Mouse (Mus musculus) hindbrain, embryonic 15.5 days (tissue): ENCODE data around the gene Eif5. TPM values are rescaled to one million over a fixed set of nuclear protein-coding genes. Genes with fewer than 3 reads are reported as not detected.
A peak's percentile ranks its signal among the peaks of the same experiment; 100 is the strongest.

ENCODE experiments used
- ATAC-seq: fragments of 200-750 bp; cut with Nextera tagmentation; 2 replicates; pipeline ENCODE4 v1.8.0; 2017; ENCODE audit warnings: low read depth, moderate number of reproducible peaks, moderate TSS enrichment; ENCODE audit not compliant: low FRiP score
- H3K27ac ChIP-seq: fragments of 300-500 bp; sonication (generic); replicated peaks from 2 replicates; pipeline ENCODE4 v1.5.1; 2015; ENCODE audit warnings: mild to moderate bottlenecking, inconsistent platforms
- H3K27me3 ChIP-seq: fragments of 300-500 bp; sonication (generic); 2 replicates; pipeline ENCODE4 v1.6.1; 2015; ENCODE audit warnings: control low read depth, inconsistent platforms
- H3K36me3 ChIP-seq: fragments of 300-500 bp; sonication (generic); 2 replicates; pipeline ENCODE4 v1.6.1; 2015; ENCODE audit warnings: control low read depth, inconsistent platforms
- H3K4me1 ChIP-seq: fragments of 300-500 bp; sonication (generic); replicated peaks from 2 replicates; pipeline ENCODE4 v1.6.1; 2015; ENCODE audit warnings: control low read depth, inconsistent platforms
- H3K4me2 ChIP-seq: fragments of 300-500 bp; sonication (generic); 2 replicates; pipeline ENCODE4 v1.6.1; 2015; ENCODE audit warnings: moderate library complexity, mild to moderate bottlenecking, inconsistent platforms
- H3K4me3 ChIP-seq: fragments of 300-500 bp; sonication (generic); 2 replicates; pipeline ENCODE4 v1.5.1; 2015; ENCODE audit warnings: mild to moderate bottlenecking, inconsistent platforms
- H3K9ac ChIP-seq: fragments of 300-500 bp; sonication (generic); 2 replicates; pipeline ENCODE4 v1.6.1; 2015; ENCODE audit warnings: inconsistent platforms
- H3K9me3 ChIP-seq: fragments of 300-500 bp; sonication (generic); 2 replicates; pipeline ENCODE4 v1.6.1; 2016; ENCODE audit warnings: control low read depth, inconsistent platforms
- WGBS: fragments of 180-500 bp; shearing (Covaris S2); methylation state at CpG from one replicate; pipeline ENCODE4 v1.1.7; 2015; 5-methylcytosine and 5-hydroxymethylcytosine counted together
- polyA plus RNA-seq: library from polyadenylated mRNA; unstranded; fragments of >200 nt; fragmentation: Nextera tagmentation; extraction: Ambion mirVana; gene quantifications from 2 replicates; pipeline ENCODE4 v1.2.1, GENCODE M21; 2015

Gene Eif5
- polyA plus RNA-seq, 1 experiment from 2014 or later = 510 TPM

DNA sequence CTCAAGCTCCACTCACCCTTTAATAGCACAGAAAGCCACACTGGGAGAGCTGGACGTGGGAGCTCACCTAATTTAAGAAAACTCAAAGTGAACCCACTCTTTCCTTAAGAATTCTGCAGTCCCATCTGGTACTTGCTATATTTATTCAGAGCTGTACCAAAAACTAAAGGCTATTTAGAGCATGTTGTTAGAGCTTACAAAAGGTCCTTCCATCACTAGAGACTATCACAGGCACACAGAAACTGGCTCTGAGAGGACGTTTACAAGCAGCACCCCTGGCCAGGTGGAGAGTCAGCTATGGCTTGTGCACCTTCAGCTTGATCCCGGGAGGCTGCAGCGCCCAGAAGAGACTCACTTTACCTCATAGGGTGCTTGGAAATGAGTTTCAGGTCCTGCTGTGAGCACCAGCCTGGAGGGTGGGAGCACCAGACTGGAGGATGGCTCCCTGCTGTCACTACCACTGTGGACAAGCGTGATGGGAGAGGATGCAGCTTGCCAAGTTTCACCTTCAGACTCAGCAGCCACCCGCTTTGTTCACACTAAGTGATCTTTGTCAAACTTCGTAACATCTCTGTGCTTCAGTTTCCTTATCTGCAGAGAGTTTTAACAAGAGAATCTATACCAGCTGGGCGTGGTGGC lies 10.1 kb upstream of the Eif5 start:
- no peak overlapping the region for H3K27ac ChIP-seq
- H3K36me3 ChIP-seq = no peaks in the 10 kb centered on the region
- H3K9me3 ChIP-seq = no peaks in the 10 kb centered on the region
- no peak overlapping the region for H3K4me2 ChIP-seq
- no peak overlapping the region for H3K9ac ChIP-seq
- H3K27me3 ChIP-seq = no peaks in the 10 kb centered on the region
- no peak for ATAC-seq
- WGBS = 66% methylated on average over 8 of the region's 8 CpGs
- no peaks in the 10 kb centered on the region for H3K4me1 ChIP-seq
- H3K4me3 ChIP-seq = no peak overlapping the region

DNA sequence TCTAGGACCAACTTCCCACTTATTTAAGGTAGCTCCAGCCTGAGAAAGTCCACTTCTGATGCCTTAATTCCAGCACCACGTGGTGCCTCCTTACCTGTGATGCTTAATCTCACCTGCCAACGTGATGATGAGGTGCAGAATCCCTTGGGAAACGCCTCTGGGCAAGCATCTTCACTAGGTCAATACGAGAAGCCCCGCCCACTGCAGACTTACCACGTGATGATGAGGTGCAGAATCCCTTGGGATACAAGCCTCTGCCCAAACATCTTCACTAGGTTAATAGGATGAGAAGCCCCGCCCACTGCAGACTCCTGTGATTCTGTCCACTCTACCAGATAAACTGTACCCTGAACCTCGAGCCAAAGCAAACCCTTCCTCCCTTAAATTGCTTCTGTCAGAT lies 8.6 kb upstream of the Eif5 start:
- Histone ChIP-seq H3K36me3 (no peaks in the 10 kb centered on the region), H3K27ac (no peak overlapping the region), H3K4me3 (no peak overlapping the region), H3K27me3 (no peaks in the 10 kb centered on the region), H3K4me2 (no peak overlapping the region), H3K9ac (no peak overlapping the region), H3K9me3 (no peaks in the 10 kb centered on the region), H3K4me1 (no peaks in the 10 kb centered on the region)
- WGBS = 24% methylated on average over 8 of the region's 8 CpGs
- ATAC-seq = no peak

DNA sequence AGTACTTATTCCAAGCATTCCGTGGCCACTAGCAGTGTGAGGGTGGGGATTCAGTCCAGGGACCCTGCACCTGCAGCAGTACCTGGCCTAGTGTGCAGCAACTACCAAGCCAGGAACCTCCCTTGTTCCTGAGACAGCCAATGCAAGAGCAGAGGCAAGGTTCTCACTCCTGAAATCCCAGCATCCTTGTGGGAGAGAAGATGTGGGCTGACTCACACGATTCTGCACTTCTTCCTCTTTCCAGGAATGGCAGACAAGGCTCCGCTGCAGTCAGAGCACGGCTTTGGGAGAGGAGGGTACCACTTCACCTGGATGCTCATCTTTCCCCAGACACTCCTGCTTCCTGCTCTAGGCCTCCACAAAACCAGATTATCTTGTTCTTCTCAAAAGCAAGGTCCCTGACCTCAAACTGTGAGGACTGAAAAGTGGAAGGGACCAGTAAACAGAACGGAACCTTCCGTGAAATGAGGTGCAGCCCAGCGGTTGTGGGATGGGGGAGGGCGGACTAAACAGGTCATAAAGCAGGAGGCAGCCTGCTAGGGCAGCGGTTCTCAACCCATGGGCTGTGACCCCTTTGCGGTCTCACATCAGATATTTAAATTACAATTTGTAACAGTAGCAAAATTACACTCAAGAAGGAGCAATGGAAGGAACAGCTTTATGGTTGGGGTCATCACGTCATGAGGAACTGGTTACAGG lies 4.6 kb upstream of the Eif5 start:
- Histone ChIP-seq H3K9me3 (no peaks in the 10 kb centered on the region), H3K4me1 (peaks cover 10% of the 10 kb centered on the region), H3K4me2 (no peak overlapping the region), H3K9ac (no peak overlapping the region), H3K27me3 (no peaks in the 10 kb centered on the region), H3K4me3 (no peak overlapping the region), H3K36me3 (no peaks in the 10 kb centered on the region), H3K27ac (no peak overlapping the region)
- 63% methylated on average over 11 of the region's 11 CpGs for WGBS
- no peak for ATAC-seq

DNA sequence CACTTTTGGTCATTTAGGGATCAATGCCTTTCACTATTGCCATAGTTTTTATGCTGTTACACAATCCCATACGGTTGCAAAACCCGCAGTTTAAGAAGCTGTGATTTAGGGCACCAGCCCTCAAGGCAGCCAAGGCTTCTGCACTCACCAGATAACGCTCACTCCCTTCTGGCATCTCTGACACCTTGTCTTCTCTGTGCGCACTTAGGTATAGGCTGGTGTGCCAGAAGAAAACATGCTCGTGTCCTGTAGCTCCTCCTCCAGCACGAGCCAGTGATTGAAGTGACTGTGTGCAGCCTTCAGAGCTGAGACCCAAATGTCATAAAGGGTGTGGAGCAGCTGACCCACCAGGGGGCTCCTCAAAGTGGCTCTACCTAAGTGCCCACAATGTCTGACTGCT lies 2.5 kb upstream of the Eif5 start:
- 70% methylated on average over 6 of the region's 6 CpGs for WGBS
- no peak overlapping the region for H3K9ac ChIP-seq

DNA sequence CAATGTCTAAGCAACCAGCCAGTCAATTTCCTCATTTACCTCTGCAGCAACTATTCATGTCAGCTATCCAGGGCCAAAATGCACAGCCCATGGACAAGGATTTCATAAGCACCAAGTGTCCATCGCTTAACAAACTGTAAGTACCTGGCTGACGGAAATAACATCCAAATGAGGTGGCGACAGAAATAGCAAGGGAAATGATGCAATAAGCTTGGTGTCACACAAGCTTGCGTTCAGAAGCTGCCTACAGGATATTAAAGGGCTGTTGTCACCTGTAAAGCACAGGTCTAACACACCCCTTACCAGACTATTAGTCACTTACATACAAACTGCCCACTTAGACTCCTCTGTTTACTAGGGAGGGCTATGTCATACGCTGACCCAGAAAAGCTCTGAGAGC lies 2.1 kb upstream of the Eif5 start:
- Histone ChIP-seq H3K4me1 (peaks cover 29% of the 10 kb centered on the region), H3K9ac (no peak overlapping the region), H3K36me3 (peaks cover 14% of the 10 kb centered on the region), H3K27me3 (no peaks in the 10 kb centered on the region), H3K27ac (no peak overlapping the region), H3K4me3 (no peak overlapping the region), H3K4me2 (no peak overlapping the region), H3K9me3 (no peaks in the 10 kb centered on the region)
- 90% methylated on average over 5 of the region's 5 CpGs for WGBS
- no peak for ATAC-seq

More for the DNA sequence above, 2.5 kb upstream of the Eif5 start:
- Histone ChIP-seq H3K27me3 (no peaks in the 10 kb centered on the region), H3K4me1 (peaks cover 24% of the 10 kb centered on the region), H3K27ac (no peak overlapping the region), H3K9me3 (no peaks in the 10 kb centered on the region), H3K36me3 (peaks cover 10% of the 10 kb centered on the region), H3K4me3 (no peak overlapping the region), H3K4me2 (no peak overlapping the region)
- no peak for ATAC-seq

DNA sequence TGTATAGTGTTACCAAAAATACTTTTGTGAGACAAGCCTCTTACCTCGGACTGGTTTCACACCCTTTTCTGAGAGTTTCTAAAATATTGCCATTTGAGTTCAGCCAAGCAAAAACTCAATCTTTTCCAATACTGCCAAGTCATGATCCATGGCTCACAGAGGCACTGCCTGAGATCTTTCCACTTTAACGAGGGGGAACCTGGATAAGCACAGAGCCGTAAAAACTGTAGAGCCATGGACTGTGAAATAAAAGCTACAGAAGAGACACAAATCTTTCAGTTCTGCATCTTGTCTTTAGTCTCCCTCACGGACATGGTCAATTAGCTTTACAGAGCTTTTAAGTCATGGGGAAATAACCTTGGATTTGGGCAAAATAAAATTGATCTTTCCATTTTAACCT lies 1.1 kb upstream of the Eif5 start:
- ATAC-seq = no peak
- Histone ChIP-seq H3K4me2 (peak overlapping the region; percentile 78), H3K4me3 (peak overlapping the region; percentile 98), H3K4me1 (peaks cover 32% of the 10 kb centered on the region), H3K9ac (peak overlapping the region; percentile 99), H3K27ac (peak overlapping the region; percentile 97), H3K36me3 (peaks cover 24% of the 10 kb centered on the region), H3K27me3 (no peaks in the 10 kb centered on the region), H3K9me3 (no peaks in the 10 kb centered on the region)
- WGBS = 39% methylated on average over 4 of the region's 4 CpGs

DNA sequence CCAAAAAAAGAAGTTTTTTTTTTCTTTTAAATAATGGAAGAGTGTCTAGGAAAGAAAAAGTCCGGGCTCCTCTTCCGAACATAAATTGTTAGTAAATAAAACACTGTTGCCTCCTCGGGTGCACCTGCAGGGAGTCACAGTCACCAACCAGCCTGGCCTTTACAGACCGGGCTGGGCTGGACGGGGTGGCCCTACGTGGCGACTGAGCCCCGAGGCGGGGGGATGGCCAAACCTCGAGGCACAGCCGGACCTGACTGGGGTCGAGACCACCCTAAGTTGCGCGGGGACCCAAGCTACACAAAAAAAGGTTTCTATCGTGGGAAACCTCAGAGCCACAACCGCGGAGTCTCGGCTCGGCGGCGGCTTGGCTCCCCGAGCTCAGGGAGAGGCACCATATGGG lies 475 bp upstream of the Eif5 start:
- Histone ChIP-seq H3K9me3 (no peaks in the 10 kb centered on the region), H3K4me3 (peak overlapping the region; percentile 98), H3K27me3 (no peaks in the 10 kb centered on the region), H3K4me1 (peaks cover 32% of the 10 kb centered on the region), H3K27ac (peak overlapping the region; percentile 97), H3K36me3 (peaks cover 30% of the 10 kb centered on the region), H3K9ac (peak overlapping the region; percentile 99), H3K4me2 (peak overlapping the region; percentile 78)
- peak; percentile 28 for ATAC-seq
- WGBS = under 1% methylated on average over 22 of the region's 22 CpGs

DNA sequence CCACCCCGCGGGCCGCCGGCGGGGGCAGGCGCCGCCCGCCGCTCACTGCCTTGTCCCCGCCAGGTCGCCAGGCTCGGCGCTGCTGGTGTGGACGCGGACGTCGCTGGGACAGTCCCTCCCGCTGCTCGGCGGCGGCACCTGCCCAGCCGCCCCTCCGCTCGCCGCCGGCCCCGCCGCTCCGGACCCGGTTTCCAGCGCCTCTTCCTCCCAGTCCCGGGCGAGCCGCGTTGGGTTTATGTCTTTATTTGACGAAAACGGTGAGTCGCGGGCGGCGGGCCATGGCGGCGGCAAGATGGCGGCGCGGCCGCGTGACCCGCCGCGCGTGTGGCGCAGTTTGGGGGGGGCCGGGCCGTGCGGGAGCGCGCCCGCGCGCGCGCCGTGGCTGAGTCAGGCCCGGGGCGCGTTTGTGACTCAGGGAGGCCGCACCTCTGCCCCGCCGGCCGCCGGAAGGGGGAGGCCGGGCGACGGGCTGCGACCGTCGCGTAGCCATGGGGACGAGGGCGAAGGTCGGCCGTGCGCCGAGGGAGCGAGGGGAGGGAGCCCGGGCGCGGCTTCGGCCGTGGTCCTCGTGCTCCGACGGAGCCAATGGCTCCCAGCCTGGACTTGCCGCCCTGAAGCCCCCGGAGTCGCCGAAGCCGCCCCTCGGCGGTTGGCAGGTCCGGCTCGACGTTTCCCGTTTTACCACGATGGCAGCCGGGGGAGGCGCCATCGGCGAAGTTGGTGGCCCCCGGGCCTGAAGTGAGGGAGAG lies 650 bp downstream of the Eif5 start:
- H3K36me3 ChIP-seq = peaks cover 41% of the 10 kb centered on the region
- ATAC-seq = peak; percentile 42
- H3K27ac ChIP-seq = peak overlapping the region; percentile 99
- H3K27me3 ChIP-seq = no peaks in the 10 kb centered on the region
- H3K9ac ChIP-seq = peak overlapping the region; percentile 96
- peak overlapping the region; percentile 81 for H3K4me2 ChIP-seq
- WGBS = 0% methylated on average over 75 of the region's 111 CpGs
- no peaks in the 10 kb centered on the region for H3K9me3 ChIP-seq
- peaks cover 32% of the 10 kb centered on the region for H3K4me1 ChIP-seq
- peak overlapping the region; percentile 98 for H3K4me3 ChIP-seq

DNA sequence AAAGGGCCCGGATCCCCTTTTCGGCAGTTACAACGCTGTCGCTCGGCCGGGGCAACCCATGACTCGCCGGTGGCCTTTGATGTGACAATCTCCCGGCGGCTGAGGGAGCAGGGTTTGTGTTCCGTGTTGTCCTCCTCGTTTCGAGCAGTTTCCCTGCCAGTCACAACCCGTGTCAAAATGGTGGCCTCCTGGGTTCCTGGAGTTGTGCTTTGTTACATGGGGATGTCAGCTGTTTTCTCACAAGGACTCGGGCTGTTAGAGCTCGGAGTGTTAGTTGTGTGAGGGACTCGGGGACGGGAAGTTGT lies 1.2 kb downstream of the Eif5 start:
- no peak for ATAC-seq
- H3K9me3 ChIP-seq = no peaks in the 10 kb centered on the region
- peak overlapping the region; percentile 81 for H3K4me2 ChIP-seq
- H3K27me3 ChIP-seq = no peaks in the 10 kb centered on the region
- H3K27ac ChIP-seq = peak overlapping the region; percentile 99
- peak overlapping the region; percentile 96 for H3K9ac ChIP-seq
- peak overlapping the region; percentile 98 for H3K4me3 ChIP-seq
- H3K36me3 ChIP-seq = peaks cover 47% of the 10 kb centered on the region
- peaks cover 32% of the 10 kb centered on the region for H3K4me1 ChIP-seq
- 1% methylated on average over 18 of the region's 18 CpGs for WGBS

DNA sequence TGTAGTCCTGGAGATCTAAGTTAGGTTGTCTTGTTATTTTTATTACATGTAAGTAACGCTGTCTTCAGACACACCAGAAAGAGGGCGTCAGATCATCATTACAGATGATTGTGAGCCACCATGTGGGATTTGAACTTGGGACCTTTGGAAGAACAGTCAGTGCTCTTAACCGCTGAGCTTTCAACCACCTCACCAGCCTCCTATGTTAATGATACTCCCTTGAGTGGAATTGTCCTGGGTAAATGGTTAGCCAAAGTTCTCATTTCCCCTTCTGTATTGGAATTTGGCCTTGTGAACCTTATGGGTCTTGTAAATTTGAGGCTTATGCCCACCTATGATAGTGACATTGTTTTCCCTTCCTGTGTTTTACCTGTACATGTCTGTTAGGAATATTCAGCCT lies 9.3 kb downstream of the Eif5 start:
- no peak overlapping the region for H3K27ac ChIP-seq
- H3K9ac ChIP-seq = no peak overlapping the region
- H3K4me1 ChIP-seq = no peaks in the 10 kb centered on the region
- no peak for ATAC-seq
- WGBS = 95% methylated on average over 3 of the region's 3 CpGs
- H3K4me2 ChIP-seq = no peak overlapping the region
- peaks cover 54% of the 10 kb centered on the region for H3K36me3 ChIP-seq
- no peak overlapping the region for H3K4me3 ChIP-seq
- H3K27me3 ChIP-seq = no peaks in the 10 kb centered on the region
- no peaks in the 10 kb centered on the region for H3K9me3 ChIP-seq

DNA sequence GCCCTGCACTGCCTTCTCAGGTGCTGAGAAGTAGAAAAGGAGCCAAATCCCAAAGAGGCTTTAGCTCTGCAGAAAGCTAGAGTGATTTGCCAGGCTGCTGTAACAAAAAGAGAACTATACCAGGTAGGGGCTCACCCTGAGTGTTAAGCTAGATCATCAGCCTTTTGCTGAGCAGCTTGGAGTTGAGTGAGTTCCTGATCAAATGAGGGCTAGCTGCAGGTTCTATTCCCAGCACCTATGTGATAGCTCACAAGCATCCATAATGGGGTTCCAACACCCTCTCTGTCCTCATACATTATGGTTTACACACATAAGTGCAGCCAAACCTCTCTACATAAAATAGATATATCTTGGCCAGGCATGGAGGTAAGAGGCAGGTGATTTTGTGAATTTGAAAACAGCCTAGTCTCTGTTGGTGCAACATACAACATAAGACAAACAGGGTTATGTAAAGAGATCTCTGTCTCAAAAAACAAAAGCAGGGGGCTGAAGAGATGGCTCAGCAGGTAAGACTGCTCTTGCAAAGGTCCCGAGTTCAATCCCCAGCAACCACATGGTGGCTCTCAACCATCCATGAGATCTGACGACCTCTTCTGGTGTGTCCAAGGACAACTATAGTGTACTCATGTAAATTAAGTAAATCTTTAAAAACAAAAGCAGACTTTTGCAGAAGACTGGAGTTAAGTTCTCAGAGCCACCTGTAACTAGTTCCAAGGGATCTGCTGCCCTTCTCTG lies 10.9 kb downstream of the Eif5 start:
- Histone ChIP-seq H3K9me3 (no peaks in the 10 kb centered on the region), H3K36me3 (peaks cover 37% of the 10 kb centered on the region), H3K27ac (no peak overlapping the region), H3K4me3 (no peak overlapping the region), H3K4me2 (no peak overlapping the region), H3K27me3 (no peaks in the 10 kb centered on the region), H3K9ac (no peak overlapping the region), H3K4me1 (no peaks in the 10 kb centered on the region)
- 60% methylated on average over 2 of the region's 2 CpGs for WGBS
- ATAC-seq = no peak

DNA sequence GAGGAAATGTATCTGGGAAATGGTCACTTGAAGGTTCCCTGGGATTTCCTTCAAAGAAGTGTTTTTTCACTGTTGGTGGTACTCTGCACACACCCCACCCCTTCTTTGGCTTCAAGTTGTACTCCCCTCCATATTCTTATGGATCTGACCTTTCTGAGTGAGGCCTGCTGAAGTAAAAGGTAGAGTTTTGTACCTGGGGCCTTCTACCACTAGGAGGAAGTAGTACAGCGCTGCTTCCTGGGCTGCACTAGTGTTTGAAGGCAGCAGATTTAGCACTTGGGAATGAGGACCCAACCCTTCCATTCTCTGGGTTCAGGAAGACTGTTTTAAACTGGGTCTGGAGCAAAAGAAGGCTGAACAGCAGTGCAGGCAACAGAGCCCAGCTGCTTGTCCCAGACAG lies 12.9 kb downstream of the Eif5 start:
- no peak for ATAC-seq

More for the DNA sequence above, 12.9 kb downstream of the Eif5 start:
- no peak overlapping the region for H3K4me2 ChIP-seq
- no peaks in the 10 kb centered on the region for H3K9me3 ChIP-seq
- no peaks in the 10 kb centered on the region for H3K27me3 ChIP-seq
- 54% methylated on average over 1 of the region's 1 CpGs for WGBS
- H3K9ac ChIP-seq = no peak overlapping the region
- H3K4me3 ChIP-seq = no peak overlapping the region
- H3K4me1 ChIP-seq = no peaks in the 10 kb centered on the region
- peaks cover 22% of the 10 kb centered on the region for H3K36me3 ChIP-seq
- no peak overlapping the region for H3K27ac ChIP-seq
